ENCODE assay signal across 10 mouse cellular contexts in genomic region chr11:30676086-30676485, GRCm38 (mm10). TPM values are rescaled to one million over a fixed set of nuclear protein-coding genes. Genes with fewer than 3 reads are reported as not detected.
DNase-seq lines count a peak whose midpoint lies in the region; ATAC-seq and TF ChIP-seq lines count a peak whose summit lies in the region.
"Had no signal": no experiment of that assay in that cellular context is flagged by ENCODE, and none has a peak within 500 bp of the region (broad histone marks: within the 10 kb centered on the region; RNA-seq: fewer than 3 reads in every experiment).

No protein-coding gene starts in this region.

- no peak overlapping the region for H3K4me3 ChIP-seq in ES-E14 (ENCODE audit: insufficient read depth in 1 of 2, low read depth in 1 of 2, low read length in 2 of 2, poor library complexity in 1 of 2, severe bottlenecking in 1 of 2)
- H3K4me3 ChIP-seq in stomach, postnatal 0 days (ENCODE audit: low read depth, low read length): no peak overlapping the region
- H3K4me3 ChIP-seq: embryonic facial prominence, embryonic 13.5 days; lung, embryonic 15.5 days had no signal

- H3K9me3 ChIP-seq in ES-E14 (ENCODE audit: control insufficient read depth, insufficient read depth, low read depth, low read length): no peaks in the 10 kb centered on the region
- no peaks in the 10 kb centered on the region for H3K9me3 ChIP-seq in stomach, postnatal 0 days (ENCODE audit: control insufficient read depth, low read length)
- H3K9me3 ChIP-seq: embryonic facial prominence, embryonic 13.5 days; lung, embryonic 15.5 days had no signal

- in situ Hi-C loops in ES-E14 (cut with MboI; ENCODE audit: low sequenced_read_pairs in 2 of 2, unreplicated experiment in 2 of 2): loop anchor here (10.0 kb wide), 1 partner anchor 119 kb away; no protein-coding TSS in a partner anchor

- no peaks in the 10 kb centered on the region for H3K27me3 ChIP-seq in stomach, postnatal 0 days (ENCODE audit: control insufficient read depth, insufficient read depth, low read length)
- H3K27me3 ChIP-seq: embryonic facial prominence, embryonic 13.5 days; lung, embryonic 15.5 days had no signal

- no peaks in the 10 kb centered on the region for H3K4me1 ChIP-seq in ES-E14 (ENCODE audit: control insufficient read depth in 2 of 2, insufficient read depth in 2 of 2, low read length in 2 of 2, poor library complexity in 1 of 2)
- no peaks in the 10 kb centered on the region for H3K4me1 ChIP-seq in stomach, postnatal 0 days (replicated peaks; ENCODE audit: control insufficient read depth, insufficient read depth)
- H3K4me1 ChIP-seq: embryonic facial prominence, embryonic 13.5 days; lung, embryonic 15.5 days had no signal

- 0 out of 2 replicates have a peak, but pooled peaks have one; percentile 63 for ATAC-seq in stomach, postnatal 0 days (ENCODE audit: low FRiP score, low TSS enrichment)

- no peak overlapping the region for H3K4me2 ChIP-seq in stomach, postnatal 0 days (replicated peaks; ENCODE audit: low read depth)
- H3K4me2 ChIP-seq: embryonic facial prominence, embryonic 13.5 days; lung, embryonic 15.5 days had no signal

- no peaks in the 10 kb centered on the region for H3K36me3 ChIP-seq in ES-E14 (ENCODE audit: control insufficient read depth, insufficient read depth, low read length, poor library complexity, severe bottlenecking)
- no peaks in the 10 kb centered on the region for H3K36me3 ChIP-seq in stomach, postnatal 0 days (ENCODE audit: control insufficient read depth, insufficient read depth, low read length)
- H3K36me3 ChIP-seq: embryonic facial prominence, embryonic 13.5 days; lung, embryonic 15.5 days had no signal

- intact Hi-C loops in heart, postnatal 14 days (cut with DNase I): loop anchor here (2.0 to 10.0 kb wide), 2 partner anchors 125 to 939 kb away; no protein-coding TSS in a partner anchor
- intact Hi-C loops in left cerebral cortex, postnatal 25 days (cut with DNase I): loop anchor here (2.0 to 10.0 kb wide), 2 partner anchors 123 to 249 kb away; no protein-coding TSS in a partner anchor

- H3K9ac ChIP-seq in ES-E14 (ENCODE audit: insufficient read depth, low read depth, low read length, poor library complexity, severe bottlenecking): no peak overlapping the region
- H3K9ac ChIP-seq in stomach, postnatal 0 days (ENCODE audit: low read length): no peak overlapping the region
- H3K9ac ChIP-seq: embryonic facial prominence, embryonic 13.5 days; lung, embryonic 15.5 days had no signal

- no peak overlapping the region for H3K27ac ChIP-seq in ES-E14 (ENCODE audit: insufficient read depth, low read depth, low read length, poor library complexity, severe bottlenecking)
- H3K27ac ChIP-seq in stomach, postnatal 0 days (replicated peaks): no peak overlapping the region
- H3K27ac ChIP-seq: embryonic facial prominence, embryonic 13.5 days; lung, embryonic 15.5 days had no signal

- no peak for TF ChIP-seq EP300 in stomach, postnatal 0 days (optimal IDR thresholded peaks at IDR 0.05)

- TF ChIP-seq CTCF in stomach, postnatal 0 days (IDR thresholded peaks at IDR 0.05; ENCODE audit: low read depth): peak; percentile 80

- WGBS in stomach, postnatal 0 days: 81% methylated on average over 1 of the region's 1 CpGs

- DNase-seq in kidney, adult 8-10 months: peak; percentile 39 to 40
- no peak for DNase-seq in kidney, adult 18-20 months
- peak; percentile 36 for DNase-seq in ES-E14 (ENCODE audit: low read depth, low spot score)
- DNase-seq in brain, embryonic 18.5 days (ENCODE audit: low read depth, low spot score): peak; percentile 6
- DNase-seq in heart, postnatal 14 days: peak; percentile 24 to 50
- peak; percentile 57 to 85 for DNase-seq in left cerebral cortex, postnatal 25 days (ENCODE audit: low spot score in 2 of 2)
- no peak for DNase-seq in stomach, postnatal 0 days (ENCODE audit: low spot score)
- DNase-seq in ovary, adult 18-20 months (ENCODE audit: low spot score): no peak

TF ChIP-seq in ES-E14, 5 proteins besides CTCF, POLR2A, EP300 and RAD21:
- peak; percentile 99 for TF ChIP-seq ZC3H11A (IDR thresholded peaks at IDR 0.05; ENCODE audit: borderline replicate concordance, low read depth, low read length)
- no peak for TF ChIP-seq MAFK (IDR thresholded peaks at IDR 0.05; ENCODE audit: insufficient read depth, low read depth, low read length)

RNA-seq across cellular contexts. Expression of gene Acyp2, which starts 26.7 kb away (rescaled TPM):
- 2.3 and 4.6 TPM in 2 replicates for total RNA-seq in ES-E14 (2012; rRNA removed)
- total RNA-seq in heart, postnatal 14 days (2021): 10 to 100 TPM; 62.3 to 66.1 TPM
- total RNA-seq in left cerebral cortex, postnatal 25 days (2021): 10 to 100 TPM; 26.7 to 28.7 TPM
- polyA plus RNA-seq in stomach, postnatal 0 days (2015; fragmentation: Nextera tagmentation; extraction: Ambion mirVana): 19.1 and 19.7 TPM in 2 replicates

Comparison
In these comparisons a context has a peak if more than half of its experiments do, and no peak if none do; other contexts are left out.
1. DNase-seq: peak in kidney, adult 8-10 months (2 of 2), ES-E14 (single experiment), brain, embryonic 18.5 days (single experiment), heart, postnatal 14 days (2 of 2) and left cerebral cortex, postnatal 25 days (2 of 2); none in kidney, adult 18-20 months (single experiment), stomach, postnatal 0 days (single experiment) and ovary, adult 18-20 months (single experiment).